In the genomic region with DNA sequence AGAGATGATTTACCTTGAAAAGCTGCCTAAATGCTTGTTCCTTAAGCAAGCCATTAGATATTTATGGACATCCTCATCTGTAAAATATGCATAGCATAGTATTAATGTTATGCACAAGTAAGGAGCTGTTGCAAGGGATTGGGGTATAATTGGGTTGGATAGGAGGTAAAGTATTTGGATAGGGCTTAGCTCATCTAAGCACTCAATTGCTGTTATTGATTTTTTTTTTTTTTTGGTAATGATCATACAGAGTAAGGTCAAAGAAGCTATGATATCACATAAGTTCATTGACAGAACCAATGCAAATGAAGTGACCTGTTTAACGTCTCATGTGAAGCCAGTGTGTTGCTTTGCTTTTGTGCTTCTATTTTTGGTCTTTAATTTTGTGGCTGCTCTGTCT, we compare ENCODE assay signal across 16 mouse cellular contexts.
"Had no signal": no experiment of that assay in that cellular context is flagged by ENCODE, and none has a peak within 500 bp of the region (broad histone marks: within the 10 kb centered on the region; RNA-seq: fewer than 3 reads in every experiment).

No protein-coding gene starts in this region.

- H3K4me3 ChIP-seq: neural tube, embryonic 12.5 days; neural tube, embryonic 13.5 days; neural tube, embryonic 15.5 days; stomach, embryonic 15.5 days had no signal

- DNase-seq: retina, postnatal 1 day; right cerebral cortex, adult 18-20 months; right cerebral cortex, postnatal 14 days; right cerebral cortex, postnatal 25 days; right cerebral cortex, postnatal 4 days; spleen, adult 18-20 months; thymus, adult 18-20 months; thymus, adult 2 months; thymus, postnatal 14 days; thymus, postnatal 25 days; thymus, postnatal 36 days; thymus, postnatal 4 days had no signal

- H3K9me3 ChIP-seq: neural tube, embryonic 12.5 days; neural tube, embryonic 13.5 days; neural tube, embryonic 15.5 days; stomach, embryonic 15.5 days had no signal

- H3K9ac ChIP-seq: neural tube, embryonic 12.5 days; neural tube, embryonic 13.5 days; neural tube, embryonic 15.5 days; stomach, embryonic 15.5 days had no signal

- H3K4me2 ChIP-seq: neural tube, embryonic 12.5 days; neural tube, embryonic 13.5 days; neural tube, embryonic 15.5 days; stomach, embryonic 15.5 days had no signal

- H3K4me1 ChIP-seq: neural tube, embryonic 12.5 days; neural tube, embryonic 13.5 days; neural tube, embryonic 15.5 days; stomach, embryonic 15.5 days had no signal

- H3K27ac ChIP-seq: neural tube, embryonic 12.5 days; neural tube, embryonic 13.5 days; neural tube, embryonic 15.5 days; stomach, embryonic 15.5 days had no signal

- H3K27me3 ChIP-seq: neural tube, embryonic 12.5 days; neural tube, embryonic 13.5 days; neural tube, embryonic 15.5 days; stomach, embryonic 15.5 days had no signal
